Mouse (Mus musculus): ENCODE measurements at regions not wholly inside any gene's neighbourhood (a gene's known extent, or its start where the extent isn't known, plus 50 kb on each side); places are given as distances from the start of the nearest gene placed in this dataset.

DNA sequence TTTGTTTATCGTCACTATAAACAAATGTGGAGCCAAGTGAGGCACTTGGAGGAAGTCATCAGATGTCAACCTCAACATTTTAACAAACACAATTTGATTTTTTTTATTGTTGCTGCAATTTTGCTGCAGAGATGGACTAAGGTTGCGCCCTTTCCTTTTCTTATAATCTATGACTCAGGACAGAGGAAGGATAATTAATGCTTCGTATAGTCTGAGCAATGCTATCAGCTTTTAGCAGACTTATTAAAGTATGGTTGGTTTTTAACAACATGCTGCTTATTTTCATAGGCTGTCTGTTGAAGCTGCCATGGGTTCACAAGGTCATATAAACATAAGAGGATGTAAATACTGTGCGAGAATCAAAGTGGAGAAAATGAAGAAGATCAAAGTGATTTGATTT is 1202.8 kb upstream of the Adgrl2 start:
- Histone ChIP-seq H3K4me2 (ENCODE audit: low read depth, low read length) (no peak overlapping the region), H3K9me3 (replicated peaks; ENCODE audit: control insufficient read depth, low read length) (no peaks in the 10 kb centered on the region), H3K27ac (replicated peaks; ENCODE audit: low read depth, low read length) (no peak overlapping the region), H3K27me3 (ENCODE audit: control insufficient read depth, insufficient read depth, low read length) (no peaks in the 10 kb centered on the region), H3K4me3 (ENCODE audit: low read depth, low read length) (no peak overlapping the region), H3K36me3 (replicated peaks; ENCODE audit: control insufficient read depth, insufficient read depth, low read depth, low read length) (no peaks in the 10 kb centered on the region), H3K4me1 (ENCODE audit: control insufficient read depth, insufficient read depth, low read length) (no peaks in the 10 kb centered on the region), H3K9ac (replicated peaks; ENCODE audit: low read length) (no peak overlapping the region)
- no peak for DNase-seq (ENCODE audit: low spot score)
- 72% methylated on average over 4 of the region's 4 CpGs for WGBS
- ATAC-seq (replicated peaks; ENCODE audit: insufficient number of reproducible peaks, low FRiP score, low TSS enrichment, low read depth), result no peak

DNA sequence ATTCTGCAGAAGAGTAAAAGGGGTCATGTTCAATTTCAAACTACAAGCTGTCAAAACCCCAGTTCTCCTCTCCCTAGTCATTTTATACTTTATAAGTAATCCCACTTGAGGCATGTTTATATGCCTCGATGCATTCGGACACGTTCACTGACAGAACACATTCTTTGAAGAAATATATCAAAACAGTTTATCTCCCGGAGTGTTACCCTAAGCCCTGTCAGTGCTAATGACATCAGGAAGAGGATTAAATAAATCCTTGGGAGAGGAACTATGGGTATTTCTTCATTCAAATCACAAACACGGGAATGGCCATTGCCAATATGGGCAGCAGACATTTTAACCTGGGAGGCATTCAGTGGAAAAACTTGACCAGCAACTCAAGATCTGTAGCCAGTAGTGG is 1208.1 kb upstream of the Adgrl2 start:
- H3K27me3 ChIP-seq (ENCODE audit: control insufficient read depth, insufficient read depth, low read length), result no peaks in the 10 kb centered on the region
- H3K36me3 ChIP-seq (replicated peaks; ENCODE audit: control insufficient read depth, insufficient read depth, low read depth, low read length), result no peaks in the 10 kb centered on the region
- H3K4me3 ChIP-seq (ENCODE audit: low read depth, low read length), result no peak overlapping the region
- H3K4me1 ChIP-seq (ENCODE audit: control insufficient read depth, insufficient read depth, low read length), result no peaks in the 10 kb centered on the region
- ATAC-seq (replicated peaks; ENCODE audit: insufficient number of reproducible peaks, low FRiP score, low TSS enrichment, low read depth), result no peak
- no peak overlapping the region for H3K4me2 ChIP-seq (ENCODE audit: low read depth, low read length)
- DNase-seq (ENCODE audit: low spot score), result no peak
- H3K9ac ChIP-seq (replicated peaks; ENCODE audit: low read length), result no peak overlapping the region
- no peaks in the 10 kb centered on the region for H3K9me3 ChIP-seq (replicated peaks; ENCODE audit: control insufficient read depth, low read length)
- 63% methylated on average over 5 of the region's 5 CpGs for WGBS
- no peak overlapping the region for H3K27ac ChIP-seq (replicated peaks; ENCODE audit: low read depth, low read length)

DNA sequence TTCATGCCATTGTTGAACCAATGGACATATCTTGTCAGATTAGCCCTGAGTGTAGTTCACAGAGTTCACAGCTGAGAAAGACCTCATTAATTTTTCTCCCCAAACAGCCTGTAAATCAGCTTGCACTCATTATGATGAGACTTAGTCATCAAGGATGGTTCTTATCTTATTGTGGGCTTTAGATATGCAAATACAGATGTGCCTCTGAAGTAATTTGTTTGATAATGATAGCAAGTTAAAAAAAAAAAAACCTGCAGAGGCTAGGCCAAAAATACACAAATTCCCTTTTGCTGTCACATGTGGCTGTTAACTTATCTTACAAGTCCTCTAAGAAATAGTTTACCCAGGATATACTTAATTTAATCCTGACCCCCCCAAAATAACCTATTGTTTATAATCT is 1215.5 kb upstream of the Adgrl2 start:
- H3K36me3 ChIP-seq (replicated peaks; ENCODE audit: control insufficient read depth, insufficient read depth, low read depth, low read length), result no peaks in the 10 kb centered on the region
- H3K4me1 ChIP-seq (ENCODE audit: control insufficient read depth, insufficient read depth, low read length), result no peaks in the 10 kb centered on the region
- no peaks in the 10 kb centered on the region for H3K9me3 ChIP-seq (replicated peaks; ENCODE audit: control insufficient read depth, low read length)
- no peak overlapping the region for H3K4me3 ChIP-seq (ENCODE audit: low read depth, low read length)
- H3K9ac ChIP-seq (replicated peaks; ENCODE audit: low read length), result no peak overlapping the region
- ATAC-seq (replicated peaks; ENCODE audit: insufficient number of reproducible peaks, low FRiP score, low TSS enrichment, low read depth), result no peak
- H3K4me2 ChIP-seq (ENCODE audit: low read depth, low read length), result no peak overlapping the region
- no peak overlapping the region for H3K27ac ChIP-seq (replicated peaks; ENCODE audit: low read depth, low read length)
- DNase-seq (ENCODE audit: low spot score), result no peak
- no peaks in the 10 kb centered on the region for H3K27me3 ChIP-seq (ENCODE audit: control insufficient read depth, insufficient read depth, low read length)

DNA sequence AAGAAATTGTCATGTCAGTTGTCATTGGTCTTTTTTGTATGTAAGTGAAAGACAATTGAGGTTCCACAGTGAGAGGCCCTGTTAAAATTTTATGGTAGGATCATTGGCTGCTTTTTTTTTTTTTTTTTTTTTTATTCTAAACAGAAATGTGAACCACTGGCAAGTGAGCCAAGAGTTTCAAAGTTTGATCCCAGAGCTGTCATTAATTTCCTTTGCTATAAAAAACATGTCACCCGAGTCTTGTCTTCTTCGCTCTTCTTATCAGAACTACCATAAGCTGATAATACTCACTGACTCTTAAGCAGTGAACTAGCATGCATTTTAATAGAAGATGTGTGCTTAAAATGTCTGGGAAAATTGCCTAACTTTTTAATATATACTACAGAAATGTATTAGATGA is 1204.4 kb upstream of the Adgrl4 start:
- no peak for DNase-seq (ENCODE audit: low spot score)
- Histone ChIP-seq H3K36me3 (replicated peaks; ENCODE audit: control insufficient read depth, insufficient read depth, low read depth, low read length) (no peaks in the 10 kb centered on the region), H3K27ac (replicated peaks; ENCODE audit: low read depth, low read length) (no peak overlapping the region), H3K4me3 (ENCODE audit: low read depth, low read length) (no peak overlapping the region), H3K27me3 (ENCODE audit: control insufficient read depth, insufficient read depth, low read length) (no peaks in the 10 kb centered on the region), H3K9me3 (replicated peaks; ENCODE audit: control insufficient read depth, low read length) (no peaks in the 10 kb centered on the region), H3K4me1 (ENCODE audit: control insufficient read depth, insufficient read depth, low read length) (no peaks in the 10 kb centered on the region), H3K4me2 (ENCODE audit: low read depth, low read length) (no peak overlapping the region), H3K9ac (replicated peaks; ENCODE audit: low read length) (no peak overlapping the region)
- WGBS, result 92% methylated on average over 2 of the region's 2 CpGs
- no peak for ATAC-seq (replicated peaks; ENCODE audit: insufficient number of reproducible peaks, low FRiP score, low TSS enrichment, low read depth)

DNA sequence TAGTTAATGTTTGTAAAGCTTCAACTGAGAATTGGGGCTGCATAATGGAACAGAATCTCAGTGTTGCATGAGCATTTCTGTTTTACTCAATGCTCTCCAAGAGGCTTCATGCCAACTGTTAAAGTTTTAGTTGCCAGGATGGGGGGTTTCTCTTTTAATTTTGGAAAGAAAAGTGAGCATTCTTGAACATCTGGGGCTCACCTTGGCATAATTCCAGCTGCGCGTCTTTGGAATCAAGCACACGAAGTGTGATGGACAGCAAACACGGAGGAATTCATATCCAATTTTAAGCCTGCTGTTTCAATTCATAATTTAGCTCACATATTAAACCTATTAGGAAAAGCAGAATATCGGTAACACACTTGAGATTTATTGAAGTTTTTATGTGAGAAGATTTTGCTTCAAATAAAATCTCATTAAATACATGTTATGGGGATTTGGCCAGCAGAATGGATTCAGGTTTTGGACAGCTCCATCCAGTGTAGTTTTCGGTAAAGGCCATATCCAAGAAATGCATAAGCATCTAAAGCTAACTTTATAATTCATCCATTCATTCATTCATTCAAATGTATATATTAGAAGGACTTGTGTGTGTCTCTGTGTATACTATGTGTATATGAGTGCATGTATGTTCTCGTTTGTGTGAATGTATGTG is 1200.6 kb upstream of the Adgrl4 start:
- Histone ChIP-seq H3K27me3 (ENCODE audit: control insufficient read depth, insufficient read depth, low read length) (no peaks in the 10 kb centered on the region), H3K27ac (replicated peaks; ENCODE audit: low read depth, low read length) (no peak overlapping the region), H3K36me3 (replicated peaks; ENCODE audit: control insufficient read depth, insufficient read depth, low read depth, low read length) (no peaks in the 10 kb centered on the region), H3K9me3 (replicated peaks; ENCODE audit: control insufficient read depth, low read length) (no peaks in the 10 kb centered on the region), H3K9ac (replicated peaks; ENCODE audit: low read length) (no peak overlapping the region), H3K4me3 (ENCODE audit: low read depth, low read length) (no peak overlapping the region), H3K4me2 (ENCODE audit: low read depth, low read length) (no peak overlapping the region), H3K4me1 (ENCODE audit: control insufficient read depth, insufficient read depth, low read length) (no peaks in the 10 kb centered on the region)
- WGBS, result 83% methylated on average over 7 of the region's 7 CpGs
- ATAC-seq (replicated peaks; ENCODE audit: insufficient number of reproducible peaks, low FRiP score, low TSS enrichment, low read depth) (no peak), DNase-seq (ENCODE audit: low spot score) (no peak)

DNA sequence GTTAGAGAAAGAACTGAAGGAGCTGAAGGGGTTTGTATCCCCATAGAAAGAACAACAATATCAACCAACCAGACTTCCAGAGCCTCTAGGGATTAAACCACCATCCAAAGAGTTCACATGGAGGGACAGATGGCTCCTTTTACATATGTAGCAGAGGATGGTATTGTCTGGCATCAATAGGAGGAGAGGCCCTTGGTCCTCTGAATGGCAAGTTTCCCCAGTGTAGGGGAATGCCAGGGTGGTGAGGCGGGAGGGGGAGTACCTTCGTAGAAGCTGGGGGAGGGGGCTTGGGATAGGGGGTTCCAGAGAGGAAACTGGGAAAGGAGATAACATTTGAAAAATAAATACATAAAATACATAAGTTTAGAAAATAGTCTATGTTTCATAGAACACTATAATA is 1162.6 kb upstream of the Adgrl4 start:
- Histone ChIP-seq H3K27ac (replicated peaks; ENCODE audit: low read depth, low read length) (no peak overlapping the region), H3K4me2 (ENCODE audit: low read depth, low read length) (no peak overlapping the region), H3K4me3 (ENCODE audit: low read depth, low read length) (no peak overlapping the region), H3K9ac (replicated peaks; ENCODE audit: low read length) (no peak overlapping the region), H3K27me3 (ENCODE audit: control insufficient read depth, insufficient read depth, low read length) (no peaks in the 10 kb centered on the region), H3K36me3 (replicated peaks; ENCODE audit: control insufficient read depth, insufficient read depth, low read depth, low read length) (no peaks in the 10 kb centered on the region), H3K9me3 (replicated peaks; ENCODE audit: control insufficient read depth, low read length) (no peaks in the 10 kb centered on the region), H3K4me1 (ENCODE audit: control insufficient read depth, insufficient read depth, low read length) (no peaks in the 10 kb centered on the region)
- DNase-seq (ENCODE audit: low spot score), result no peak
- 93% methylated on average over 2 of the region's 2 CpGs for WGBS
- no peak for ATAC-seq (replicated peaks; ENCODE audit: insufficient number of reproducible peaks, low FRiP score, low TSS enrichment, low read depth)

DNA sequence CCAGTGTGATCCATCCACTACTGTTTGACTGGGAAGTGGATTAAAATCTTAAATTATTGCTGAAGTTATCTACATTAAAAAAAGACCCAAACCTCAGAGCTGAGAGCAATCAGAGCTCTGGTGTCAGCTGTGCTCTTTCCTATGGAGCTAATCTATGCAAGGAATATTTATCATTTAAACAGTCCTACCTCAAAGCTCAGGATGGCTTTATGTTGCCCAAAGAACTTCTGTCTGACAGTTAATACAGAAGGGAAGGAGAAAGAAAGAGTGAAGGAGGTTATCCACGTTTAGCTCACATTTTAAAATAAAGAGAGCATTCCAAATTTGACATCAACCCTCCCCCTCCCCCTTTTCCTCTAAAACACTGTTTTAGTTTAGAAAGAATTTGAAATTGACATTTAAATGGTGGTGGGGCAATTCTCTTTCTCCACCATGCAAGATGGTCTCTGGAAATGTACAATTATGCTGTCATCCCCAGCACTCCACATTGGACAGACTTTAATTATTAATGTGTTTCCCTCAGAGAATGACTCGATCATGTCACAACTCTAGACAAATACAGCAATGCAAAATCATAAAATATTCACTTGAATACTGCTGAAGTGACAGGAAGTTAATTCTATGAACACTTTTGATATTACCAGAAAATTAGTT is 1141.5 kb upstream of the Adgrl4 start:
- no peak for ATAC-seq (replicated peaks; ENCODE audit: insufficient number of reproducible peaks, low FRiP score, low TSS enrichment, low read depth)
- DNase-seq (ENCODE audit: low spot score), result no peak
- no peak overlapping the region for H3K27ac ChIP-seq (replicated peaks; ENCODE audit: low read depth, low read length)
- H3K4me2 ChIP-seq (ENCODE audit: low read depth, low read length), result no peak overlapping the region
- no peak overlapping the region for H3K9ac ChIP-seq (replicated peaks; ENCODE audit: low read length)
- H3K27me3 ChIP-seq (ENCODE audit: control insufficient read depth, insufficient read depth, low read length), result no peaks in the 10 kb centered on the region
- H3K4me1 ChIP-seq (ENCODE audit: control insufficient read depth, insufficient read depth, low read length), result no peaks in the 10 kb centered on the region
- no peaks in the 10 kb centered on the region for H3K9me3 ChIP-seq (replicated peaks; ENCODE audit: control insufficient read depth, low read length)
- 50% methylated on average over 2 of the region's 2 CpGs for WGBS
- no peak overlapping the region for H3K4me3 ChIP-seq (ENCODE audit: low read depth, low read length)
- no peaks in the 10 kb centered on the region for H3K36me3 ChIP-seq (replicated peaks; ENCODE audit: control insufficient read depth, insufficient read depth, low read depth, low read length)

DNA sequence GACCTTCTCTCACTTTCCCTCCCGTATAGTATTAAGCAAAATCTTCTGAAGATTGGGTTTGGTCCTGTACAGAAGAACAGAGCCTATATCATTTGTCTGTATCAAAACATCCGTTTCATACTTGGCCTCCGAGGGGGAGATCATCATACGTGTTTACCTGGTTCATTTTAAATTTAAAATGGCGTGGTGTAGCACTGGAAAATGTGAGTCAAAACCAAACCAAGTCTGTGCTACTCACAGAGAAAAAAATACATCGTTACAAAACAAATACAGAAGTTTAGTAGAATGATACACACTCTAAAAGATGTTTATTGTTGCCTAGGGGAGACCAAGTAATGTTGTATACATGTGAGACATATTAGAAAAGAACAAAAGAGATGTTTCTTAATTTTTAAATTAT is 1108.9 kb upstream of the Adgrl4 start:
- Histone ChIP-seq H3K9ac (replicated peaks; ENCODE audit: low read length) (no peak overlapping the region), H3K27me3 (ENCODE audit: control insufficient read depth, insufficient read depth, low read length) (no peaks in the 10 kb centered on the region), H3K4me2 (ENCODE audit: low read depth, low read length) (no peak overlapping the region), H3K27ac (replicated peaks; ENCODE audit: low read depth, low read length) (no peak overlapping the region), H3K36me3 (replicated peaks; ENCODE audit: control insufficient read depth, insufficient read depth, low read depth, low read length) (no peaks in the 10 kb centered on the region), H3K9me3 (replicated peaks; ENCODE audit: control insufficient read depth, low read length) (no peaks in the 10 kb centered on the region), H3K4me3 (ENCODE audit: low read depth, low read length) (no peak overlapping the region), H3K4me1 (ENCODE audit: control insufficient read depth, insufficient read depth, low read length) (no peaks in the 10 kb centered on the region)
- 89% methylated on average over 6 of the region's 6 CpGs for WGBS
- no peak for ATAC-seq (replicated peaks; ENCODE audit: insufficient number of reproducible peaks, low FRiP score, low TSS enrichment, low read depth)
- no peak for DNase-seq (ENCODE audit: low spot score)

Measured in embryonic facial prominence, embryonic 11.5 days (tissue).